Mouse (Mus musculus) hindbrain, embryonic 14.5 days (tissue): Measurements from ENCODE around the gene Gps1. TPM values are rescaled to one million over a fixed set of nuclear protein-coding genes. Genes with fewer than 3 reads are reported as not detected.

Experiments
- ATAC-seq: fragments of 200-750 bp; cut with Nextera tagmentation; 2 replicates; pipeline ENCODE4 v1.8.0; 2017; ENCODE audit warnings: moderate number of reproducible peaks, mild to moderate bottlenecking, moderate TSS enrichment, moderate library complexity; ENCODE audit not compliant: low FRiP score
- DNase-seq: peaks from one replicate; pipeline ENCODE4 v3.0.0-alpha.2; 2015; ENCODE audit warnings: low spot score
- H3K27ac ChIP-seq: fragments of 300-500 bp; sonication (generic); 2 replicates; pipeline ENCODE4 v1.5.1; 2014; ENCODE audit warnings: mild to moderate bottlenecking, moderate library complexity
- H3K27me3 ChIP-seq: fragments of 300-500 bp; sonication (generic); 2 replicates; pipeline ENCODE4 v1.6.1; 2014; ENCODE audit warnings: mild to moderate bottlenecking, low read length, mixed read lengths; ENCODE audit not compliant: control insufficient read depth, insufficient read depth
- H3K36me3 ChIP-seq: fragments of 300-500 bp; sonication (generic); replicated peaks from 2 replicates; pipeline ENCODE4 v1.6.1; 2014; ENCODE audit not compliant: control insufficient read depth, insufficient read depth
- H3K4me1 ChIP-seq: fragments of 300-500 bp; sonication (generic); replicated peaks from 2 replicates; pipeline ENCODE4 v1.6.1; 2014; ENCODE audit warnings: antibody characterized with exemption, low read length, mixed read lengths; ENCODE audit not compliant: control insufficient read depth, insufficient read depth
- H3K4me2 ChIP-seq: fragments of 300-500 bp; sonication (generic); replicated peaks from 2 replicates; pipeline ENCODE4 v1.6.1; 2014; ENCODE audit warnings: mild to moderate bottlenecking, moderate library complexity
- H3K4me3 ChIP-seq: fragments of 300-500 bp; sonication (generic); replicated peaks from 2 replicates; pipeline ENCODE4 v1.5.1; 2014; ENCODE audit warnings: mild to moderate bottlenecking, low read length
- H3K9ac ChIP-seq: fragments of 300-500 bp; sonication (generic); 2 replicates; pipeline ENCODE4 v1.6.1; 2014
- H3K9me3 ChIP-seq: fragments of 300-500 bp; sonication (generic); 2 replicates; pipeline ENCODE4 v1.6.1; 2016; ENCODE audit warnings: low read length; ENCODE audit not compliant: control insufficient read depth
- WGBS: fragments of 180-500 bp; shearing (Covaris S2); extraction: QIAGEN DNeasy Blood & Tissue Kit; methylation state at CpG from one replicate; pipeline ENCODE4 v1.1.7; 2014; 5-methylcytosine and 5-hydroxymethylcytosine counted together
- polyA plus RNA-seq: library from polyadenylated mRNA; unstranded; fragments of >200 nt; fragmentation: Nextera tagmentation; extraction: Ambion mirVana; gene quantifications from 2 replicates; pipeline ENCODE4 v1.2.1, GENCODE M21; 2014

Gps1 gene
- polyA plus RNA-seq, 1 experiment from 2014 or later, result 288 TPM

DNA sequence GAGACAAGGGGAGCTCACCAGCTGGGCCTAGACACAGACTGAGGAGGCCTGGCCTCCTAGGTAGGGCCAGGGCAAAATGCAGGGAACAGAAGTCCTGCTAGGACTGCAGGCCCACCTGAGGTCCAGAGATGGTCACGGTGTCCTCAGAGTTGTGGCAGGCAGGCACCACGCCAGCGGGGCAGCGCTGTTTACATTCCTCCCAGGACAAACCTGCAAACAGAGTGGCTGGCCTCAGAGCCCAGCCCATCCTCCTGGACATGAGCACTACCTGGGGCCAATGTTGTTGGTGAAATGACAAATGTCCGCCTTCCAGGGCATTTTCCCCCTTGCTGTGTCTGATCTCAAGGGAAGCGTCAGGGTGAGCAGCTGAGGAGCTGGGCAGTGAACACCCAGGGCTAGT lies 33.3 kb downstream of the Gps1 start:
- no peak overlapping the region for H3K9ac ChIP-seq
- H3K27me3 ChIP-seq, result no peaks in the 10 kb centered on the region
- no peak overlapping the region for H3K27ac ChIP-seq
- WGBS, result 95% methylated on average over 6 of the region's 6 CpGs
- H3K4me2 ChIP-seq, result no peak overlapping the region
- H3K36me3 ChIP-seq, result peaks cover 100% of the 10 kb centered on the region
- H3K9me3 ChIP-seq, result no peaks in the 10 kb centered on the region
- DNase-seq (no peak), ATAC-seq (no peak)
- H3K4me1 ChIP-seq, result peaks cover 17% of the 10 kb centered on the region
- H3K4me3 ChIP-seq, result no peak overlapping the region

DNA sequence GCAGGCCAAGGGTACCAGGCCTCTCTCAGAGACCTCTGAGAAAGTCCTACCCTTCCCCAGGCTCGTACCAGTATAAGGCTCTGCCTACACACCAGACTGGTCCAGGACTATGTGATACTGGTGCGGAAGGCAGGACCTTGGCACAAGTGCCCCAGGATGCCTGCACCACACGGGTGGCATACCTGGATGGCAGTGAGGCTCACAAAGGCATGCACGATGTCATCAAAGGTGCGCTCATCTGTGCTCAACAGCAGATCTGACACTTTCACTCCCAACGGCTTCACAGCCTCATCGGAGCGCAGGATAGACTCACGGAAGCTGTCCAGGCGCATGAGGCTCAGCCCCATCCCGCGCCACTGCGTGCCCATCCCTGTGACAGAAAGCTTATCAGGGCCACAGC lies 34.2 kb downstream of the Gps1 start:
- Histone ChIP-seq H3K36me3 (peaks cover 95% of the 10 kb centered on the region), H3K9me3 (no peaks in the 10 kb centered on the region), H3K4me2 (no peak overlapping the region), H3K4me3 (no peak overlapping the region), H3K9ac (no peak overlapping the region), H3K4me1 (peaks cover 23% of the 10 kb centered on the region), H3K27ac (no peak overlapping the region), H3K27me3 (no peaks in the 10 kb centered on the region)
- WGBS, result 99% methylated on average over 13 of the region's 13 CpGs
- no peak for ATAC-seq
- no peak for DNase-seq

DNA sequence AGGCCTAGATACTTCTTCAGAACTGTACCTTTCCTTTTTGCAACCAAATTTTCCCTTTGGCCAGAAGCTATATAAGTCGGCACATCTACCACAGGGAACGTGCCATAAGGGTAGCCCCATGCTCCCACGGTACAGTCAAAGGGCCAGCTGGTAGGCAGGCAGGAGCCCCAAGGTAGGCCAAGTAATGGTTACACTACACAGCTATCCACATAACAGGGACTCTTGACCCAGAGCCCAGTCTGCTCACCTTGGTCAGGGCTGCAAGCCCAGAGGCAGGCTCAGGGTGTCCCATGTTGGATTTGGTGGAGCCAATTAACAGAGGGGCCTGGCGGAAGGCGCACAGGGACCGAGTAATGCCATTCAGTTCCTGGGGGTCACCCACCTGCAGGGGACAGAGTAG lies 35.5 kb downstream of the Gps1 start:
- peaks cover 82% of the 10 kb centered on the region for H3K36me3 ChIP-seq
- no peak overlapping the region for H3K4me3 ChIP-seq
- DNase-seq (no peak), ATAC-seq (no peak)
- no peak overlapping the region for H3K27ac ChIP-seq
- no peaks in the 10 kb centered on the region for H3K9me3 ChIP-seq
- H3K4me2 ChIP-seq, result no peak overlapping the region
- 92% methylated on average over 6 of the region's 6 CpGs for WGBS
- H3K27me3 ChIP-seq, result no peaks in the 10 kb centered on the region
- no peak overlapping the region for H3K9ac ChIP-seq
- H3K4me1 ChIP-seq, result peaks cover 23% of the 10 kb centered on the region

- no peaks in the 10 kb centered on the region for H3K27me3 ChIP-seq
- DNase-seq, result no peak
- no peak for ATAC-seq
- no peak overlapping the region for H3K4me3 ChIP-seq
- peaks cover 72% of the 10 kb centered on the region for H3K36me3 ChIP-seq
- H3K9ac ChIP-seq, result no peak overlapping the region
- whole genome bisulfite sequencing, result 88% methylated on average over 14 of the region's 14 CpGs
- no peak overlapping the region for H3K27ac ChIP-seq
- peak overlapping the region; percentile 95; the same call in 1 of the 2 replicates for H3K4me2 ChIP-seq
- H3K9me3 ChIP-seq, result no peaks in the 10 kb centered on the region
- peaks cover 30% of the 10 kb centered on the region for H3K4me1 ChIP-seq
Observed at GRCm38 (mm10) chr11:120820546-120820945, 36.5 kb downstream of the Gps1 start.

DNA sequence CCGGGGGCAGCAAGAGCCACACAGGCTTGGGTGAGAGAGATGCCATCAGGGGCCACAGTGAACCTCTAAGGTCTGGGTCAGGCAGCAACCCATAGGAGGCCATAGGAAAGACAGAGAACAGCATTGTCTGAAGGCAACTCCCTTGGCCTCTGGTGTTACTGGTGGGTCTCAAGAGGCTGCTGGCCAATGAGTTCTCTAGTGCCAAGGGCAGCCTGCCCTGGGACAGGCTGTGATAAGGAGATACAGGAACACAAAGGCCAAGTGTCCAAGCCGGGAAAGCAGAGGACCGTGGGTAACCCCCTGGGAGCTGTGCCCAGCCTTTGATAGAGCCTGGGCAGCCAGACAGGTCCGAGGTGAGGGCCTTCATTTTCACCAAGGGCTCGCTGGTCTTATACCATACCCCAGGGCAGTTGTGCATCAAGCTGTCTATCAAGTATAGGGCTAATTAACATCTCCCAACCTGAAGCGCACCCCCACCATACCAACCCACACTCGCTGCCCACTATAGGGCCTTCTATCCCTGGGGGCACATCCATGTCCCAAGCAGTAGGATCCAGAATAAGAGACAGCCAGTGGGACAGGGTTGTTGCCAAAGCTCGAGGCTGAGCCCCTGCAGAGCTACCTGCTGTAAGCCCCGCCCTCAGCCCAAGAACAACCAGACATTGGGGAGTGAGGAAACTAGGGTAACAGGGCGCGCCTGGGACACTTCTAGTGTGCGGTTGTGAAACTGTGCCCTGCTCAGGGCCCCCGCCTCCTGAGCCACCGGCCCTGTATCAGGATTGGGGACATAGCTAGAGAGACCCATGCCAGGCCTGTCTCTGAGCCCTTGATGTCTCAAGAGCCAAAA lies 37.2 kb downstream of the Gps1 start:
- Histone ChIP-seq H3K27me3 (no peaks in the 10 kb centered on the region), H3K4me2 (peak overlapping the region; percentile 95), H3K4me1 (peaks cover 35% of the 10 kb centered on the region), H3K4me3 (peak overlapping the region; percentile 82), H3K36me3 (peaks cover 64% of the 10 kb centered on the region), H3K27ac (no peak overlapping the region), H3K9ac (peak overlapping the region; percentile 93; the same call in 1 of the 2 replicates), H3K9me3 (no peaks in the 10 kb centered on the region)
- DNase-seq (no peak), ATAC-seq (no peak)
- 74% methylated on average over 14 of the region's 14 CpGs for WGBS

DNA sequence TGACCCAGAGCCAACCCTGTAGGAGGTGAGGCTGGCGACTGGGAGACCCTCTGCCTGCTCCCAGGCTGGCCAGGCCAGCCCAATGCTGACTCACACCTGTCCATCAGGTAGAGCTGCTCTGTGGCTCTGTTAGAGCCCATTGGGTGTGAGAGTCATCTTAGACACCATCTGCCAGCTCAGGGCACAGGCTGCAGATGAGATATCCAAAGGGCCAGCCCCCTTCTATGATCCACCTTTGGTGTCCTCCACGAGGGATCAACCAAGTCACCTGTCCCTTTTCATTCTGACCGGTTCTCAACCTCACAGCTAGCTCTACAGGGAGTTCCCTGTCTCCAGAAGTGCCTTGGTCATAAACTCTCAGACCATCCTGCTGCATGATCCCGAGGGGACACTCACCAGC lies 38.2 kb downstream of the Gps1 start:
- peaks cover 35% of the 10 kb centered on the region for H3K4me1 ChIP-seq
- peak overlapping the region; percentile 93 for H3K9ac ChIP-seq
- H3K4me2 ChIP-seq, result peak overlapping the region; percentile 95
- no peak overlapping the region for H3K27ac ChIP-seq
- peaks cover 54% of the 10 kb centered on the region for H3K36me3 ChIP-seq
- 70% methylated on average over 4 of the region's 4 CpGs for WGBS
- peak overlapping the region; percentile 82 for H3K4me3 ChIP-seq
- H3K9me3 ChIP-seq, result no peaks in the 10 kb centered on the region
- DNase-seq (no peak), ATAC-seq (no peak)
- H3K27me3 ChIP-seq, result no peaks in the 10 kb centered on the region

DNA sequence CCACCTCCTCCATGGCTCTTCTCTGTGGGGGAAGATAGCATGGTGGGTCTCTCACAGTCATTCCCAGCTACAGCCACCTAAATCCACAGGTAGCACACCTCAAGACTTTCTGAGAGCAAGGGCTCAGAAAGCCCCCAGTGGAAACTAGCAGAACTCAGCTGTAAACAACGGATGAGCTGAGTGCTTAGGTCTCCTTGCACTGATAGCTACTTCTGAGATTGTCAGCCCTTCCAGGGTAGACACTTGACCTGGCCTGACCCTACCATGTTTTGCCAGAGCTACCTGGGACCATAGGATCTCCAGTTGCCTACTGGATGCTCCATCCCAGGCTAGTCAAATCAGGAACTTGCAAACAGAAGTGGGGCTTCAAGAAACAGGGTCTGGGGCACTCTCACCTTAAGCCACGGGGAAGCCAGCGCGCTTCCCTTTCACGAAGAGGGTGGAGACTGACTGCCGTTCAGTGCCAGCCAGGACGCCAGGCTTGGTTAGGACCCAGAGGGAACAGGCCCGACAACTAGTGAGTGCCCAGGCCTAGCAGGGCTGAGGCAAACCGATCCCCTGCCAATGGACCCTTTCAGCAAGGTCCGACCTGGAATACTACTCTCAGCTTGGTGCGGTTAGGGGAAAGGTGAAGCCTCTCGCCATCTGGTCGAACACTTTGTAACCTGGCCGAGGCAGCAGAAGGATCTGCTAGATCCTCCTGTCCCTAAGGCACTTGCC lies 38.9 kb downstream of the Gps1 start:
- no peak for DNase-seq
- Histone ChIP-seq H3K9me3 (no peaks in the 10 kb centered on the region), H3K36me3 (peaks cover 47% of the 10 kb centered on the region), H3K4me2 (peak overlapping the region; percentile 95), H3K27ac (peak overlapping the region; percentile 98), H3K4me1 (peaks cover 35% of the 10 kb centered on the region), H3K9ac (peak overlapping the region; percentile 93), H3K27me3 (no peaks in the 10 kb centered on the region), H3K4me3 (peak overlapping the region; percentile 82)
- whole genome bisulfite sequencing, result 1% methylated on average over 14 of the region's 14 CpGs
- no peak for ATAC-seq

GRCm38 (mm10) chr11:120823551-120823947 lies 39.5 kb downstream of the Gps1 start:
- DNase-seq (peak; percentile 59), ATAC-seq (peak; percentile 47)
- Histone ChIP-seq H3K36me3 (peaks cover 42% of the 10 kb centered on the region), H3K9me3 (no peaks in the 10 kb centered on the region), H3K9ac (peak overlapping the region; percentile 93), H3K27me3 (no peaks in the 10 kb centered on the region), H3K27ac (peak overlapping the region; percentile 98), H3K4me1 (peaks cover 35% of the 10 kb centered on the region), H3K4me3 (peak overlapping the region; percentile 82), H3K4me2 (peak overlapping the region; percentile 95)
- WGBS, result under 1% methylated on average over 40 of the region's 40 CpGs

GRCm38 (mm10) chr11:120823956-120824786 lies 40.1 kb downstream of the Gps1 start, which contains the start of gene Fasn:
Gene Fasn (minus strand): TSS chr11:120824547.
- Histone ChIP-seq H3K4me3 (peak within 1 kb of the TSS; percentile 82), H3K4me2 (peak within 1 kb of the TSS; percentile 95), H3K4me1 (peaks cover 35% of the 10 kb centered on the region), H3K27ac (peak within 1 kb of the TSS; percentile 98), H3K27me3 (no peaks in the 10 kb centered on the region), H3K9me3 (no peaks in the 10 kb centered on the region), H3K36me3 (peaks cover 35% of the 10 kb centered on the region), H3K9ac (peak within 1 kb of the TSS; percentile 93)
- DNase-seq (peak; percentile 97), ATAC-seq (peak; percentile 90)
- WGBS, result under 1% methylated on average over 105 of the region's 109 CpGs
